Mouse (Mus musculus) brain, embryonic 18.5 days (tissue): Measurements from ENCODE around the gene Armh1.
A peak's percentile ranks its signal among the peaks of the same experiment; 100 is the strongest.

Experiments used
- DNase-seq: peaks from one replicate; pipeline ENCODE4 v3.0.0-alpha.2; 2012; ENCODE audit warnings: low read depth, low spot score

Gene Armh1

DNA sequence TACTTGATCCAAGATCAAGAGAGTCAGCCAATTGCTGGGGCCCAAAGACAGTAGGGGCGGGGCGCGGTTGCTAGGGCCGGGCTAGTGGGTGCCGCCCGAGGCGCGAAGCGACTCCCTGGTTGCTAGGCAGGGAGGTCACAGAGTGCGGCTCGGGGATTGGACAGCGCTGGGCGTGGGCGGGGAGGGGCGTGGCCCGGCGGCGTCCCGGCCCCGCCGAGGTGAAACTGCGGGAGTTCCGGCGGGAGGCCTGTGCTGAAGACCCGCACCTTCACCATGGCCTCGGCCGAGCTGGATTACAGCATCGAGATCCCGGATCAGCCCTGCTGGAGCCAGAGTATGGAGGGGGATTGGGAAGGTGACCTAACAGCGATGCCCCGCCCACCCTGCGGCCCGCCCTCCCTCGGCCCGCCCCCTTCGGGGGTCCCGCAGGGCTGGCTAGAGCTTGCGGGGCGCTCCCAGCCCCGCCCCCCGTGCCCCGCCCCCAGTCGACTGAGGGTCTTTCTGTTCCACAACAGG is at the start of gene Armh1, which contains the start of gene Tmem53:
TSS of gene Armh1 (minus strand) at position 325 of the 516 bp plus-strand sequence.
TSS of gene Tmem53 (plus strand) at position 151 of the 516 bp plus-strand sequence.
- DNase-seq = peak; percentile 64

GRCm38 (mm10) chr4:117299921-117300320 is 48.0 kb upstream of the Armh1 start:
- no peak for DNase-seq

GRCm38 (mm10) chr4:117297819-117298218 is 45.9 kb upstream of the Armh1 start:
- no peak for DNase-seq

GRCm38 (mm10) chr4:117296849-117297593 is 45.1 kb upstream of the Armh1 start:
- no peak for DNase-seq

GRCm38 (mm10) chr4:117291696-117292095 is 39.8 kb upstream of the Armh1 start:
- DNase-seq = no peak

- no peak for DNase-seq
Measured at GRCm38 (mm10) chr4:117288927-117289801, 37.2 kb upstream of the Armh1 start.

- DNase-seq = no peak
Measured at GRCm38 (mm10) chr4:117288277-117288926, 36.5 kb upstream of the Armh1 start.

GRCm38 (mm10) chr4:117284363-117284762 is 32.4 kb upstream of the Armh1 start:
- DNase-seq = no peak

DNA sequence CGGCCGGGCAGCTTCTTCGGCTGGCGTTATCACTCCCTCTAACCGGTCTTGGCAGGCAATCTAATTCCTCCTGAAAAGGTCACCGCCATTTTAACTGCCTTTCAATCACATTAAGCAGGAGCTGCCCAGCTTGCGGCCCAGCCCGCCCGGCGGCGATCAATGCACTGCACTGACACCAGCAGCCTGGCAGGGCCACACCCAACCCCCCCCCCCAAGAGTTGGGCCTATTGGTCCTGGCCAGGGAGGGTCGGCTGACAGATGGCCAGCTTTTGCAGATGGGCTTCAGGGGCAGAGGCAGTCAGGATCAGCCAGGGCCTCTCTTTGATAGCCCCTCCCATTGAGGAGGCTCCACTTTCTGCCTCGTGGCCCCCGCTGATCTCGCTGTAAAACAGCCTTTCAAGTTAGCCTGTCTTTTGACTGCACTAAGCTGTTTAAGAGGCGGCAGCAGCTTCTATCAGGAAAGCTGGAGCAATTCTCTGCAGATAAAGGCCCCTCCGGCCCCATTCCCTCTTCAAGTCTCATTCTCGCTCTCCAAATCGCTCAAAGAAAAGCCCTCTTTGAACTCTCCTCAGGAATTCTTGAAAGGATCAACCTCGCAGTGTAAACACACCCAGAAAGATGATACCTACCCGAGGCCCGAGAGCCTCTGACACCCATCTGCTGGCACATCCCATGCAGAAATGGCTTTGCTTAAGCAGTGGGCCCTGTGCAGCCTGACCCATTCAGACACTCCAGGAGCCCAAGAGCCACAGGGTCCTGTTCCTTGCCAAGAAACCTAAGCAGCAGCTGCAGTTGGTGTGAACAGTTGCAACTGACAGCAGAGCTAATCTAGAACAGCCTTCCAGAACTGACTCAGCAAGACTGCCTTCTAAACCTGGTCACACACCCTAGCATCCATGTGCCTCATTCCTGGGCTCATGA is 31.6 kb upstream of the Armh1 start:
- no peak for DNase-seq

DNA sequence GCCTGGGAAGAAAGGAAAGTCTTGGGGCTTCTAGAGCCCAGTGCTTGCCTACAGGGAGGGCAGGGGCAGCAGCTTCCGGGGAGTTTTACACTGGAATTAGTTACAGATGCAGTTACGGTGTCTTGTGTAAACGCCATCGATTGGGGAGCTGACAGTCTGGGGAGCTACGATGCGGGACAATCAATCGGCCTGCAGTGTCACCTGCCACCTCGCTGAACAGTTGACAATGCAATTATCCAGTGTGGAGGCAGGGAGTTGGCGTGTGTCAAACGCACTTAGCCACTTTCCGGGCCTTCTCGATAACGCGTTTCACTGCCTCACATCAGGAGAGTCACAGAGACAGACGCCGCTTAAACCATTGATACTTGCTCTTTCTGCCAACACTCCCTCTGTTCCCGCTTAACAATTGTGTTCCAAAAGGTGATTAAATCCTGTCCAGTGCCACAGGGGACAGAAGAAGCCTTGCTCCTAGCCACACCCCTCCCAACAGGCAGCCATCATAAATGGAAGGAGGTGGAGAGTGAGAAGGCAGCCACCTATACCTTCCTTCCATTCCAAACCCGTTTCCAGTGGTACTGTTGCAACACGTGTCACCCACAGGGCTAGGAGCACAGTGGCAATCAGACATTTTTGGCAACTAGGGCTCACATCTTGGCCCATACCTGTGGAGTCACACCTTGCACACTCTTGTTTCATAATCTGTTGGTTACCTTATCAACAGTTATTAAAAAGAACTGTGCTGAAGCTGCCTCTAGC is 29.3 kb upstream of the Armh1 start:
- no peak for DNase-seq

DNA sequence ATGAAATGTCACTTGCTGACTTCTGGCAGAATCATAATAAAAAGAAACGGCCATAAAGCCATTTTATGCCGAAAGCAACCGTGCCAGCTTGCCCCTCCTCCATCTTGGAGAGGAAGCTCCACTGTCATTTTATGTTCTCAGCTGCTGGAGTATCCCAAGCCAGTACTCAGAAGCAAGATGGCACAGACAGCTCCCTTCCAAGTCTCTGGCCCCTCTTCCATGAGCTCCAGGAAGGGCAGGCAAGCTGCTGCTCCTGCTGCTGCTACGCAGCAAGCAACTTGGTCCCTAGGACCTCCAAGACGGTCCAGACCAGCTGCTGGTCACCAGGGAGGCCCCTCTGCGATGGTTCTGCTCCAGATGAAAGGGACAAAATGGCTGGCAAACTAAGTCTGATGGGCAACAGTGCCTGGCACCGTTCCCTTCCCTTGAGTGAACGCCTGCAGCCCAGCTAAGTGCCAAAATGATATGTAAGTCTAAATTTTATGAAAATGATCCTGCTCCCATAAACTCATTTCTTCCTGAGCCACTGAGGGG is 28.5 kb upstream of the Armh1 start:
- DNase-seq = no peak

DNA sequence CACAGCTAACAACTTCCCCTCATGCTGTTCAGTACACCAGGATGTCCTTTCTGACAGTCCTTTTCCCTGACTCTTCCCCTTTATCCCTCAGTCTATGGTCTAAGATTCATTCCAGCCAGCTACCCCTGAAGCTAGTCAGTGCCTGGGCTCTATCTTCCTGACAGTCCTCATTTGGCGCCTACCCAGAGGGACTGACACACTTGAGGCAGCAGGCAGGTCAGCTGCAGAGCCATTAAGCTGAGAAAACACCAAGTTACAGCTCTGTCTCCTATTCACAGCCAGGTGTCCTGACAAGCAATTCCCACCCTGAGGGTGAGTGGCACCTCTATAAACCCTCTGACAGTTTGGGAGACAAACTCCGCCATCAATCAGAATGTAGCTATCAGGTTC is 27.3 kb upstream of the Armh1 start:
- DNase-seq = no peak

GRCm38 (mm10) chr4:117278381-117279252 is 26.7 kb upstream of the Armh1 start:
- DNase-seq = no peak

- DNase-seq = no peak
Measured at GRCm38 (mm10) chr4:117277687-117278086, 25.8 kb upstream of the Armh1 start.

- no peak for DNase-seq
Measured at GRCm38 (mm10) chr4:117277021-117277420, 25.1 kb upstream of the Armh1 start.

DNA sequence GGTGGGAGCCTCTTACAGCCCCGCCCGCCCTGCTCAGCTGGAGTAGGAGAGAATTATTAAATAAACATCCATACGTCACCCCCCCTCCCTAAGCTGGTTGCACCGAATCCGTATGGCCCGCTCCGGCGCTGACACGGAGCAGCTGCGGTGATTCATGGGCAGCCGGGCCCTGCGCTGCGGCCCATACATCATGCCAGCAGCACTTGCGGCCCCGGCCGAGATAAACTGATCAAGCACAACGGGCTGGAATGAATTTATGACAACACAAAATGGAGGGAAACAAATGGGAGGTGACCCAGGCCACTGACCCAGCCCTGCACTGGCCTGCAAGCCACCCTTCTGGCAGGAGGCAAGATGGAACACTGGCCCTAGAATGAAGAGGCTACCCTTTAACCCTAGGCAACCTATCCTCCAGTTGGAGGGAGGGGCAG is 24.4 kb upstream of the Armh1 start:
- DNase-seq = no peak

DNA sequence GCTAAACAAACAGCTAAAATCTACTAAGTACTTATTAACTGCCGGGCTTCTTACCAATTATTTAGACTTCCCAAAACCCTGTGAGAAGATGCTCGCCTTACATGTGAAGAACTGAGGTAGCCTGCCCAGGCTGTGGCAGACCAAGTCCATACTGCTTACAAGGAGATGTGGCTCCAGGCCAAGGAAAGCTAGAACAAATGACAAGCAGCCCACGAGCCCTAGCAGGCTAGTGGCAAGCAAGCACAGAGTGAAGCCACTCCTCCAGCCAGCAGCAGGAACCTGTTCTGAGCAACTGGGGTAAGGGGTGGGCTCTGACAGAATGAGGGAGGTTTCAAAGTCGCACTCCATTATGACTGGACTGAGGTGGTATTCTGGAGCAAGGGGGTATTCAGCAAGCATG is 22.8 kb upstream of the Armh1 start:
- no peak for DNase-seq

- DNase-seq = no peak
Measured at GRCm38 (mm10) chr4:117272459-117272858, 20.5 kb upstream of the Armh1 start.

- DNase-seq = no peak
Measured at GRCm38 (mm10) chr4:117270278-117270677, 18.4 kb upstream of the Armh1 start.
